Mouse (Mus musculus) forebrain, embryonic 12.5 days (tissue): ENCODE measurements around the gene Rps13. TPM values are rescaled to one million over a fixed set of nuclear protein-coding genes. Genes with fewer than 3 reads are reported as not detected.
"Not testable (repeated sequence)": the region's sequence is repeated elsewhere in the genome, so short reads cannot be mapped to it uniquely, and the experiment has no call there.

Experiments used
- ATAC-seq: fragments of 200-750 bp; cut with Nextera tagmentation; 2 replicates; pipeline ENCODE4 v1.8.0; 2017; ENCODE audit warnings: moderate TSS enrichment; ENCODE audit not compliant: low FRiP score
- H3K27ac ChIP-seq: fragments of 300-500 bp; sonication (generic); 2 replicates; pipeline ENCODE4 v1.5.1; 2016; ENCODE audit warnings: mild to moderate bottlenecking
- H3K27me3 ChIP-seq: fragments of 300-500 bp; sonication (generic); 2 replicates; pipeline ENCODE4 v1.6.1; 2016; ENCODE audit warnings: mild to moderate bottlenecking
- H3K36me3 ChIP-seq: fragments of 300-500 bp; sonication (generic); replicated peaks from 2 replicates; pipeline ENCODE4 v1.6.1; 2016; ENCODE audit warnings: mild to moderate bottlenecking
- H3K4me1 ChIP-seq: fragments of 300-500 bp; sonication (generic); 2 replicates; pipeline ENCODE4 v1.6.1; 2016
- H3K4me2 ChIP-seq: fragments of 300-500 bp; sonication (generic); 2 replicates; pipeline ENCODE4 v1.6.1; 2016; ENCODE audit warnings: mild to moderate bottlenecking, moderate library complexity
- H3K4me3 ChIP-seq: fragments of 300-500 bp; sonication (generic); replicated peaks from 2 replicates; pipeline ENCODE4 v1.5.1; 2016; ENCODE audit warnings: mild to moderate bottlenecking
- H3K9ac ChIP-seq: fragments of 300-500 bp; sonication (generic); 2 replicates; pipeline ENCODE4 v1.6.1; 2016; ENCODE audit warnings: mild to moderate bottlenecking
- H3K9me3 ChIP-seq: fragments of 300-500 bp; sonication (generic); 2 replicates; pipeline ENCODE4 v1.6.1; 2016
- WGBS: fragments of 180-500 bp; shearing (Covaris S2); methylation state at CpG from one replicate; pipeline ENCODE4 v1.1.7; 2016; 5-methylcytosine and 5-hydroxymethylcytosine counted together
- polyA plus RNA-seq: library from polyadenylated mRNA; unstranded; fragments of >200 nt; fragmentation: Nextera tagmentation; extraction: Ambion mirVana; gene quantifications from 2 replicates; pipeline ENCODE4 v1.2.1, GENCODE M21; 2016

The Rps13 gene
- 607 and 697 TPM in 2 replicates for polyA plus RNA-seq

DNA sequence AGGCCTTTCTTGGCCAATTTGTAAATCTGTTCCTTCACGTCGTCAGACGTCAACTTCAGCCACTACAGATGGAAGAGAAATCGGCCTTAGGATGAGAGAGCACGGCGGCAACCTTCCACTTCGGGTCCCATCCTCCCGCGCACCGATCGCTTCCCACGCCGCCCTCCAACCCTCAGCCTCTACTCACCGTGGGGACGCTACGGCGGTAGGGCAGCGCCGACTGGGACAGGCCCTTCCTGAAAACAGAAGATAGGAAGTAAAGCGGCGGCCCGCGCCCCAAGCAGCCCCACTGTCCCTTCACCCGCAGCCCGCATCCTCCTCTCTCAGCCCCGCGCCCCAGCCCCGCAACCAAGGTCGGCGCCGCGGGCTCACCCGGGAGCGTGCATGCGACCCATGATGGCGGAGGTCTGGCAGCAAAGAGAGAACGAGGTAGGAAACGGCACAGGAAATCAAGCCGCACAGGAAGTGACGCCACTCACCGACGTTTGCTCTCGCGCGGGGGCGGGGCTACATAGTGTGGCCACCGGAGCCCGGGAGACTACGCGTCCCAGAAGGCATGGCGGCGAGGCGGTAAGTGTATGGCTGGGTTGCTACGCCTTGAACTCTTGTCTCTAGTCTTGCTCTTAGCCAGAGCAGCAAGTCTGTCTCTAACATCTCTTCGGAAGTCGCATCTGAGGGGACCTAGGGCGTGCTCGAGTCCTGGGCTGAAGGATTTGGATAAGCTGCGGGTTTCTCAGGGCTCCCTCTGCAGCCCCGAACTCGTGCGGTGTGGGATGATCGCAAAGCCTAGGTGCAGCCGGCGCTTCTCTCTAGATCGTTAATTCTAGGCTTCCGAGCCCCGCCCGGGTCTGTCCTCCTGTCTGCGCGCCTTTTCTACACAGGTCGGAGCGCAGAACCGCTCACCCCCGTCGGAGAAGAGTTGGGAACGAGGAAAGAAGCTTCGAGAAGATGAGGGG is at the start of gene Rps13:
Gene Rps13, minus strand, starts transcription at position 483 of the 956 bp plus-strand sequence.
- H3K4me1 ChIP-seq = peaks cover 17% of the 10 kb centered on the region
- H3K27me3 ChIP-seq = no peaks in the 10 kb centered on the region
- peak within 1 kb of the TSS; percentile 70 for H3K4me3 ChIP-seq
- peak within 1 kb of the TSS; percentile 76 for H3K4me2 ChIP-seq
- H3K36me3 ChIP-seq = peaks cover 34% of the 10 kb centered on the region
- peak within 1 kb of the TSS; percentile 51 for H3K27ac ChIP-seq
- ATAC-seq = peak; percentile 100
- H3K9me3 ChIP-seq = no peaks in the 10 kb centered on the region
- H3K9ac ChIP-seq = peak within 1 kb of the TSS; percentile 82
- under 1% methylated on average over 78 of the region's 78 CpGs for WGBS

GRCm38 (mm10) chr7:116379181-116379580 is 45.2 kb upstream of the Rps13 start:
- WGBS = 90% methylated on average over 6 of the region's 6 CpGs
- not testable (repeated sequence) for ATAC-seq, H3K27ac ChIP-seq, H3K9ac ChIP-seq, H3K27me3 ChIP-seq, H3K4me3 ChIP-seq, H3K4me1 ChIP-seq, H3K9me3 ChIP-seq, H3K4me2 ChIP-seq
- peaks cover 22% of the 10 kb centered on the region for H3K36me3 ChIP-seq

GRCm38 (mm10) chr7:116374284-116374683 is 40.3 kb upstream of the Rps13 start:
- 95% methylated on average over 1 of the region's 1 CpGs for WGBS
- peaks cover 25% of the 10 kb centered on the region for H3K36me3 ChIP-seq

DNA sequence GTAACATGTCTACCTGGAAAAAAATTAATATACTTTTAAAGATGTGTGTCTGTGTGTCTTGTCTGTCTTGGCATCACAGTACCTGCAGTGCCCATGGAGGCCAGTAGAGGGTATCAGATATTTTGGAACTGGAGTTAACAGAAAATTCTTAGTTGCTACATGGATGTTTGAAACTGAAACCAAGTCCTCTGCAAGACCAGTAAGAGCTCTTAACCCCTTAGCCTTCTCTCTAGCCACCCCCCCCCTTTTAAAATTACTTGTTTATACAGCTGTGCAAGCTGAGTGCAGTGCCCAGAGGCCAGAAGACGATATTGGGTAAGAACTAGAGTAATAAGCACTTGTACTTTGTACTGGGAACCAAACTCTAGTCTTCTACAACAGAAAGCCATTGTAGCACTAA is 2.2 kb upstream of the Rps13 start:
- no peaks in the 10 kb centered on the region for H3K27me3 ChIP-seq
- H3K27ac ChIP-seq = no peak overlapping the region
- H3K4me3 ChIP-seq = no peak overlapping the region
- H3K9me3 ChIP-seq = no peaks in the 10 kb centered on the region
- peaks cover 27% of the 10 kb centered on the region for H3K36me3 ChIP-seq
- H3K9ac ChIP-seq = no peak overlapping the region
- 90% methylated on average over 1 of the region's 1 CpGs for WGBS
- H3K4me2 ChIP-seq = no peak overlapping the region
- H3K4me1 ChIP-seq = peaks cover 17% of the 10 kb centered on the region
- no peak for ATAC-seq

More at GRCm38 (mm10) chr7:116374284-116374683, 40.3 kb upstream of the Rps13 start:
- H3K27ac ChIP-seq = no peak overlapping the region
- no peak overlapping the region for H3K9ac ChIP-seq
- no peaks in the 10 kb centered on the region for H3K9me3 ChIP-seq
- no peak overlapping the region for H3K4me3 ChIP-seq
- H3K4me2 ChIP-seq = no peak overlapping the region
- no peaks in the 10 kb centered on the region for H3K4me1 ChIP-seq
- no peak for ATAC-seq
- no peaks in the 10 kb centered on the region for H3K27me3 ChIP-seq

- H3K4me1 ChIP-seq = peaks cover 17% of the 10 kb centered on the region
- peak overlapping the region; percentile 72; the same call in 1 of the 2 replicates for H3K4me2 ChIP-seq
- H3K9ac ChIP-seq = no peak overlapping the region
- no peaks in the 10 kb centered on the region for H3K9me3 ChIP-seq
- peaks cover 30% of the 10 kb centered on the region for H3K36me3 ChIP-seq
- H3K27ac ChIP-seq = no peak overlapping the region
- ATAC-seq = no peak
- peak overlapping the region; percentile 70 for H3K4me3 ChIP-seq
- 84% methylated on average over 6 of the region's 6 CpGs for WGBS
- H3K27me3 ChIP-seq = no peaks in the 10 kb centered on the region
These were observed 1.1 kb upstream of the Rps13 start for GRCm38 (mm10) chr7:116335133-116335532.

GRCm38 (mm10) chr7:116334669-116335038 is 659 bp upstream of the Rps13 start:
- Histone ChIP-seq H3K27ac (no peak overlapping the region), H3K27me3 (no peaks in the 10 kb centered on the region), H3K9me3 (no peaks in the 10 kb centered on the region), H3K36me3 (peaks cover 30% of the 10 kb centered on the region), H3K4me2 (peak overlapping the region; percentile 72), H3K4me3 (peak overlapping the region; percentile 70), H3K4me1 (peaks cover 17% of the 10 kb centered on the region), H3K9ac (peak overlapping the region; percentile 82)
- ATAC-seq = no peak
- WGBS = 29% methylated on average over 8 of the region's 8 CpGs

DNA sequence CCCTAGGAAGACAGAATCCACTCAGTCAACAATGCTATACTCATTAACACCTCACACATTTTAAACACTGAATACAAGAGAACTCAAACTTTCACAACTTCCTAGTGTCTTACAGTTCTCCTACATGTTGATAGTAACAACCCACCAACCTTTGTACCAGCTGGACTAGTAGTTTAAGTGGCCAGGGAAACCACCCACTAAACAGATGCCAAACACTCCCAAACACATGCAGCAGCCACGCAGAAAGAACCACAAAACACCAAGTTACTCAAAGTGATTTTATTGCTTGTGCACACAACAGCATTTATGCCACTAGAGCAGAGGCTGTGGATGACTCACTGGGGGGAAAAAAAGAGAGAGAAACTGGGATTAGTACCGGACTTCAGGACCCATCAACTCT is 2.7 kb downstream of the Rps13 start:
- H3K4me2 ChIP-seq = no peak overlapping the region
- H3K27ac ChIP-seq = no peak overlapping the region
- peaks cover 17% of the 10 kb centered on the region for H3K4me1 ChIP-seq
- H3K9me3 ChIP-seq = no peaks in the 10 kb centered on the region
- no peak overlapping the region for H3K4me3 ChIP-seq
- H3K9ac ChIP-seq = no peak overlapping the region
- WGBS = 92% methylated on average over 2 of the region's 2 CpGs
- no peak for ATAC-seq
- no peaks in the 10 kb centered on the region for H3K27me3 ChIP-seq
- H3K36me3 ChIP-seq = peaks cover 37% of the 10 kb centered on the region

- peaks cover 37% of the 10 kb centered on the region for H3K36me3 ChIP-seq
These were observed 4.1 kb downstream of the Rps13 start for GRCm38 (mm10) chr7:116329858-116330257.

DNA sequence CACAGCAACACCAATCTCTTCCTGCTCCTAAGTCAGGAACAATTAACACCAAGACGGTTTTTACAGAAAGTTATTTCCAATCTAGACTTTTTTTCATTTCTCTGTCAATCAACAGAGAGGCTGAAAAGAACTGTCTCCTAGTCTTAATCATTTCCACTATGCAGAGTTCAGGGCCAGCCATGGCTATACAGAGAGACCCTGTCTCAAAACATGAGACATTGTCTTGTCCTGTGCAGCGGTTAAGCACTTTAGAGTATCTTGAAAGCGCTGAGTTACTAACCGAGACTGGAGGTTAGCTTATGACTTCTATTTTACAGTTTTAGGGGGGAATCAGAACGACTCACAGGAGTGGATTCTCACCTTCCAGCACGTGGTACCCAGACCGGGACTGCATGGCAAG is 5.2 kb downstream of the Rps13 start:
- ATAC-seq = no peak
- H3K36me3 ChIP-seq = peaks cover 37% of the 10 kb centered on the region
- H3K9ac ChIP-seq = no peak overlapping the region
- peaks cover 7% of the 10 kb centered on the region for H3K4me1 ChIP-seq
- no peaks in the 10 kb centered on the region for H3K27me3 ChIP-seq
- no peak overlapping the region for H3K4me2 ChIP-seq
- H3K9me3 ChIP-seq = no peaks in the 10 kb centered on the region
- no peak overlapping the region for H3K27ac ChIP-seq
- 82% methylated on average over 7 of the region's 7 CpGs for WGBS
- H3K4me3 ChIP-seq = no peak overlapping the region

More at GRCm38 (mm10) chr7:116329858-116330257, 4.1 kb downstream of the Rps13 start:
- peaks cover 13% of the 10 kb centered on the region for H3K4me1 ChIP-seq
- no peak for ATAC-seq
- no peaks in the 10 kb centered on the region for H3K9me3 ChIP-seq
- no peak overlapping the region for H3K4me3 ChIP-seq
- 86% methylated on average over 4 of the region's 4 CpGs for WGBS
- no peak overlapping the region for H3K4me2 ChIP-seq
- no peaks in the 10 kb centered on the region for H3K27me3 ChIP-seq
- H3K27ac ChIP-seq = no peak overlapping the region
- H3K9ac ChIP-seq = no peak overlapping the region

- 93% methylated on average over 5 of the region's 5 CpGs for WGBS
- no peak for ATAC-seq
- Histone ChIP-seq H3K27ac (no peak overlapping the region), H3K4me1 (peaks cover 7% of the 10 kb centered on the region), H3K27me3 (no peaks in the 10 kb centered on the region), H3K36me3 (peaks cover 37% of the 10 kb centered on the region), H3K4me2 (no peak overlapping the region), H3K4me3 (no peak overlapping the region), H3K9me3 (no peaks in the 10 kb centered on the region), H3K9ac (no peak overlapping the region)
These were observed 6.1 kb downstream of the Rps13 start for GRCm38 (mm10) chr7:116327901-116328300.

- Histone ChIP-seq H3K36me3 (no peaks in the 10 kb centered on the region; the same call in 1 of the 2 replicates), H3K9me3 (no peaks in the 10 kb centered on the region), H3K4me1 (0 out of 2 replicates have a peak, but pooled peaks cover 2% of the 10 kb centered on the region), H3K4me3 (no peak overlapping the region), H3K27me3 (no peaks in the 10 kb centered on the region), H3K4me2 (no peak overlapping the region), H3K9ac (no peak overlapping the region), H3K27ac (no peak overlapping the region)
- peak; percentile 61; the same call in 1 of the 2 replicates for ATAC-seq
- WGBS = 32% methylated on average over 10 of the region's 10 CpGs
These were observed 10.5 kb downstream of the Rps13 start for GRCm38 (mm10) chr7:116323331-116323964.

- 23% methylated on average over 9 of the region's 9 CpGs for WGBS
These were observed 24.5 kb downstream of the Rps13 start for GRCm38 (mm10) chr7:116309456-116309855.

More at GRCm38 (mm10) chr7:116309456-116309855, 24.5 kb downstream of the Rps13 start:
- no peak for ATAC-seq
- no peaks in the 10 kb centered on the region for H3K27me3 ChIP-seq
- H3K4me1 ChIP-seq = peaks cover 27% of the 10 kb centered on the region
- H3K4me2 ChIP-seq = peak overlapping the region; percentile 17; the same call in 1 of the 2 replicates
- no peaks in the 10 kb centered on the region for H3K36me3 ChIP-seq
- H3K4me3 ChIP-seq = 0 out of 2 replicates have a peak overlapping the region, but pooled peaks have one; percentile 11
- no peaks in the 10 kb centered on the region for H3K9me3 ChIP-seq
- no peak overlapping the region for H3K9ac ChIP-seq
- H3K27ac ChIP-seq = no peak overlapping the region
